Mouse (Mus musculus) lung, embryonic 14.5 days (tissue): Measurements from ENCODE around the gene Pitpnm1. TPM values are rescaled to one million over a fixed set of nuclear protein-coding genes. Genes with fewer than 3 reads are reported as not detected.

Source experiments
- ATAC-seq: fragments of 200-750 bp; cut with Nextera tagmentation; 2 replicates; pipeline ENCODE4 v1.8.0; 2017; ENCODE audit warnings: mild to moderate bottlenecking, moderate TSS enrichment, moderate library complexity; ENCODE audit not compliant: insufficient read depth
- DNase-seq: peaks from one replicate; pipeline ENCODE4 v3.0.0-alpha.2; 2015
- H3K27ac ChIP-seq: fragments of 300-500 bp; sonication (generic); 2 replicates; pipeline ENCODE4 v1.5.1; 2014; ENCODE audit warnings: low read depth, mild to moderate bottlenecking, moderate library complexity
- H3K27me3 ChIP-seq: fragments of 300-500 bp; sonication (generic); 2 replicates; pipeline ENCODE4 v1.6.1; 2014; ENCODE audit warnings: low read length, control low read depth; ENCODE audit not compliant: insufficient read depth
- H3K36me3 ChIP-seq: fragments of 300-500 bp; sonication (generic); 2 replicates; pipeline ENCODE4 v1.6.1; 2014; ENCODE audit warnings: control low read depth; ENCODE audit not compliant: insufficient read depth
- H3K4me1 ChIP-seq: fragments of 300-500 bp; sonication (generic); 2 replicates; pipeline ENCODE4 v1.6.1; 2014; ENCODE audit warnings: antibody characterized with exemption, control low read depth; ENCODE audit not compliant: insufficient read depth
- H3K4me2 ChIP-seq: fragments of 300-500 bp; sonication (generic); 2 replicates; pipeline ENCODE4 v1.6.1; 2014; ENCODE audit warnings: mild to moderate bottlenecking
- H3K4me3 ChIP-seq: fragments of 300-500 bp; sonication (generic); 2 replicates; pipeline ENCODE4 v1.5.1; 2014; ENCODE audit warnings: low read depth, low read length
- H3K9ac ChIP-seq: fragments of 300-500 bp; sonication (generic); 2 replicates; pipeline ENCODE4 v1.6.1; 2014
- H3K9me3 ChIP-seq: fragments of 300-500 bp; sonication (generic); 2 replicates; pipeline ENCODE4 v1.6.1; 2016; ENCODE audit warnings: low read depth, low read length, control low read depth
- CTCF ChIP-seq: IDR thresholded peaks from 2 replicates; pipeline ENCODE4 v1.5.1; 2016; ENCODE audit warnings: antibody characterized with exemption, low read depth
- WGBS: fragments of 180-500 bp; shearing (Covaris S2); extraction: QIAGEN DNeasy Blood & Tissue Kit; methylation state at CpG from one replicate; pipeline ENCODE4 v1.1.7; 2014; 5-methylcytosine and 5-hydroxymethylcytosine counted together
- polyA plus RNA-seq: library from polyadenylated mRNA; unstranded; fragments of >200 nt; fragmentation: Nextera tagmentation; extraction: Ambion mirVana; gene quantifications from 2 replicates; pipeline ENCODE4 v1.2.1, GENCODE M21; 2014

Gene Pitpnm1
- polyA plus RNA-seq, 1 experiment from 2014 or later: 5.5 TPM

- no peak overlapping the region for H3K4me2 ChIP-seq
- 75% methylated on average over 6 of the region's 6 CpGs for WGBS
- ATAC-seq: no peak
Measured at GRCm38 (mm10) chr19:4155223-4156072, 55.6 kb downstream of the Pitpnm1 start.

GRCm38 (mm10) chr19:4156073-4156579, 56.3 kb downstream of the Pitpnm1 start:
- WGBS: 70% methylated on average over 20 of the region's 20 CpGs
- no peak for DNase-seq
- Histone ChIP-seq H3K9ac (no peak overlapping the region), H3K9me3 (no peaks in the 10 kb centered on the region), H3K36me3 (peaks cover 51% of the 10 kb centered on the region), H3K4me2 (no peak overlapping the region), H3K4me1 (no peaks in the 10 kb centered on the region), H3K4me3 (no peak overlapping the region), H3K27ac (no peak overlapping the region), H3K27me3 (no peaks in the 10 kb centered on the region)
- TF ChIP-seq CTCF: no peak
- ATAC-seq: no peak

More at GRCm38 (mm10) chr19:4155223-4156072, 55.6 kb downstream of the Pitpnm1 start:
- no peaks in the 10 kb centered on the region for H3K9me3 ChIP-seq
- H3K4me3 ChIP-seq: no peak overlapping the region
- H3K27me3 ChIP-seq: no peaks in the 10 kb centered on the region
- no peak overlapping the region for H3K27ac ChIP-seq
- H3K9ac ChIP-seq: no peak overlapping the region
- peaks cover 52% of the 10 kb centered on the region for H3K36me3 ChIP-seq
- no peaks in the 10 kb centered on the region for H3K4me1 ChIP-seq
- no peak for TF ChIP-seq CTCF
- DNase-seq: no peak

GRCm38 (mm10) chr19:4156771-4157170, 57.0 kb downstream of the Pitpnm1 start:
- no peak for TF ChIP-seq CTCF
- 91% methylated on average over 12 of the region's 12 CpGs for WGBS
- H3K9ac ChIP-seq: no peak overlapping the region
- H3K4me2 ChIP-seq: no peak overlapping the region
- ATAC-seq (no peak), DNase-seq (no peak)
- no peaks in the 10 kb centered on the region for H3K9me3 ChIP-seq
- H3K27ac ChIP-seq: no peak overlapping the region
- no peaks in the 10 kb centered on the region for H3K27me3 ChIP-seq
- H3K4me1 ChIP-seq: no peaks in the 10 kb centered on the region
- peaks cover 52% of the 10 kb centered on the region for H3K36me3 ChIP-seq
- H3K4me3 ChIP-seq: no peak overlapping the region

GRCm38 (mm10) chr19:4159049-4159448, 59.3 kb downstream of the Pitpnm1 start:
- no peak overlapping the region for H3K9ac ChIP-seq
- H3K27ac ChIP-seq: no peak overlapping the region
- ATAC-seq (no peak), DNase-seq (no peak)
- H3K4me3 ChIP-seq: no peak overlapping the region
- no peaks in the 10 kb centered on the region for H3K27me3 ChIP-seq
- H3K9me3 ChIP-seq: no peaks in the 10 kb centered on the region
- H3K4me1 ChIP-seq: peaks cover 5% of the 10 kb centered on the region; the same call in 1 of the 2 replicates
- H3K36me3 ChIP-seq: peaks cover 42% of the 10 kb centered on the region
- 95% methylated on average over 8 of the region's 8 CpGs for WGBS
- no peak for TF ChIP-seq CTCF
- H3K4me2 ChIP-seq: no peak overlapping the region

- Histone ChIP-seq H3K9ac (peak within 1 kb of the TSS; percentile 62), H3K36me3 (peaks cover 34% of the 10 kb centered on the region), H3K27me3 (no peaks in the 10 kb centered on the region), H3K4me2 (peak within 1 kb of the TSS; percentile 82), H3K27ac (peak within 1 kb of the TSS; percentile 71), H3K4me3 (peak within 1 kb of the TSS; percentile 75), H3K9me3 (no peaks in the 10 kb centered on the region), H3K4me1 (peaks cover 5% of the 10 kb centered on the region; the same call in 1 of the 2 replicates)
- DNase-seq (peak; percentile 99), ATAC-seq (peak; percentile 90)
- 6% methylated on average over 40 of the region's 42 CpGs for WGBS
- no peak for TF ChIP-seq CTCF
Measured at GRCm38 (mm10) chr19:4162646-4163542, 63.1 kb downstream of the Pitpnm1 start, which contains the start of gene Rps6kb2. Gene Rps6kb2, minus strand, starts transcription at chr19:4163354.

- peaks cover 28% of the 10 kb centered on the region for H3K36me3 ChIP-seq
- no peaks in the 10 kb centered on the region for H3K9me3 ChIP-seq
- H3K27ac ChIP-seq: peak overlapping the region; percentile 71
- no peak for TF ChIP-seq CTCF
- peak overlapping the region; percentile 62 for H3K9ac ChIP-seq
- WGBS: 32% methylated on average over 4 of the region's 4 CpGs
- peak overlapping the region; percentile 75 for H3K4me3 ChIP-seq
- peaks cover 5% of the 10 kb centered on the region; the same call in 1 of the 2 replicates for H3K4me1 ChIP-seq
- no peak for DNase-seq
- no peaks in the 10 kb centered on the region for H3K27me3 ChIP-seq
- peak overlapping the region; percentile 82 for H3K4me2 ChIP-seq
- ATAC-seq: no peak
Measured at GRCm38 (mm10) chr19:4163543-4163887, 63.7 kb downstream of the Pitpnm1 start.

Other genes with a start within 250 kb of the Pitpnm1 start
- 54.0 and 63.0 TPM in 2 replicates for gene Chka, start 248.2 kb upstream of the Pitpnm1 start, polyA plus RNA-seq
- gene Tcirg1, start 192.9 kb upstream of the Pitpnm1 start, polyA plus RNA-seq: 31.7 and 36.0 TPM in 2 replicates
- gene Ndufs8, start 187.2 kb upstream of the Pitpnm1 start, polyA plus RNA-seq: 326 and 335 TPM in 2 replicates
- gene Aldh3b1, start 170.2 kb upstream of the Pitpnm1 start, polyA plus RNA-seq: 3.0 and 3.6 TPM in 2 replicates
- gene Unc93b1, start 164.8 kb upstream of the Pitpnm1 start, polyA plus RNA-seq: 13.3 and 14.8 TPM in 2 replicates
- not detected in 2 replicates for gene Aldh3b3, start 141.4 kb upstream of the Pitpnm1 start, polyA plus RNA-seq
- 0.62 and 1.0 TPM in 2 replicates for gene Aldh3b2, start 127.7 kb upstream of the Pitpnm1 start, polyA plus RNA-seq
- 7.2 and 8.0 TPM in 2 replicates for gene Acy3, start 113.4 kb upstream of the Pitpnm1 start, polyA plus RNA-seq
- not detected in 2 replicates for gene Tbx10, start 107.2 kb upstream of the Pitpnm1 start, polyA plus RNA-seq
- 24.4 and 25.3 TPM in 2 replicates for gene Nudt8, start 99.4 kb upstream of the Pitpnm1 start, polyA plus RNA-seq
- gene Gm49405, start 99.4 kb upstream of the Pitpnm1 start, polyA plus RNA-seq: 1.8 and 2.3 TPM in 2 replicates
- 2.2 and 3.0 TPM in 2 replicates for gene Doc2g, start 96.7 kb upstream of the Pitpnm1 start, polyA plus RNA-seq
- 193 and 198 TPM in 2 replicates for gene Ndufv1, start 87.2 kb upstream of the Pitpnm1 start, polyA plus RNA-seq
- gene Gstp1, start 62.0 kb upstream of the Pitpnm1 start, polyA plus RNA-seq: 424 and 468 TPM in 2 replicates
- gene Gstp2, start 54.0 kb upstream of the Pitpnm1 start, polyA plus RNA-seq: 2.9 and 3.4 TPM in 2 replicates
- gene Gstp3, start 40.4 kb upstream of the Pitpnm1 start, polyA plus RNA-seq: not detected in 2 replicates
- not detected in 2 replicates for gene Cabp2, start 18.4 kb upstream of the Pitpnm1 start, polyA plus RNA-seq
- 76.6 and 76.8 TPM in 2 replicates for gene Cdk2ap2, start 2.8 kb upstream of the Pitpnm1 start, polyA plus RNA-seq
- 93.5 and 94.5 TPM in 2 replicates for gene Aip, start 25.9 kb downstream of the Pitpnm1 start, polyA plus RNA-seq
- not detected in 2 replicates for gene Gpr152, start 39.8 kb downstream of the Pitpnm1 start, polyA plus RNA-seq
- gene Cabp4, start 44.0 kb downstream of the Pitpnm1 start, polyA plus RNA-seq: 0.09 TPM in 1 of 2 replicates, not detected in the other
- 134 and 148 TPM in 2 replicates for gene Coro1b, start 48.6 kb downstream of the Pitpnm1 start, polyA plus RNA-seq
- 0.81 and 1.1 TPM in 2 replicates for gene Ptprcap, start 53.6 kb downstream of the Pitpnm1 start, polyA plus RNA-seq
- gene Rps6kb2, start 63.4 kb downstream of the Pitpnm1 start, polyA plus RNA-seq: 37.9 and 43.2 TPM in 2 replicates
- gene Carns1, start 75.5 kb downstream of the Pitpnm1 start, polyA plus RNA-seq: 1.7 and 2.5 TPM in 2 replicates
- 1.8 and 2.4 TPM in 2 replicates for gene Tbc1d10c, start 91.3 kb downstream of the Pitpnm1 start, polyA plus RNA-seq
- gene Ppp1ca, start 92.1 kb downstream of the Pitpnm1 start, polyA plus RNA-seq: 960 and 994 TPM in 2 replicates
- 42.1 and 47.4 TPM in 2 replicates for gene Rad9a, start 101.7 kb downstream of the Pitpnm1 start, polyA plus RNA-seq
- 4.4 and 5.0 TPM in 2 replicates for gene Clcf1, start 114.2 kb downstream of the Pitpnm1 start, polyA plus RNA-seq
- not detected in 2 replicates for gene AC109138.7, start 114.4 kb downstream of the Pitpnm1 start, polyA plus RNA-seq
- gene Pold4, start 131.9 kb downstream of the Pitpnm1 start, polyA plus RNA-seq: 22.6 and 22.8 TPM in 2 replicates
- 10.6 and 11.1 TPM in 2 replicates for gene Ssh3, start 169.2 kb downstream of the Pitpnm1 start, polyA plus RNA-seq
- 2.4 and 2.8 TPM in 2 replicates for gene Ankrd13d, start 183.1 kb downstream of the Pitpnm1 start, polyA plus RNA-seq
- gene Grk2, start 206.2 kb downstream of the Pitpnm1 start, polyA plus RNA-seq: 19.4 and 23.0 TPM in 2 replicates